Mouse (Mus musculus) intestine, embryonic 16.5 days (tissue): ENCODE data around the gene Gm28539. TPM values are rescaled to one million over a fixed set of nuclear protein-coding genes. Genes with fewer than 3 reads are reported as not detected.
"Not testable (repeated sequence)": the region's sequence is repeated elsewhere in the genome, so short reads cannot be mapped to it uniquely, and the experiment has no call there.

Experiments
- ATAC-seq: fragments of 200-750 bp; cut with Nextera tagmentation; 2 replicates; pipeline ENCODE4 v1.8.0; 2017; ENCODE audit warnings: moderate TSS enrichment, moderate library complexity
- H3K27ac ChIP-seq: fragments of 300-500 bp; sonication (generic); 2 replicates; pipeline ENCODE4 v1.5.1; 2014; ENCODE audit warnings: mild to moderate bottlenecking, low read length
- H3K27me3 ChIP-seq: fragments of 300-500 bp; sonication (generic); replicated peaks from 2 replicates; pipeline ENCODE4 v1.6.1; 2014; ENCODE audit warnings: low read length, control low read depth, mixed read lengths; ENCODE audit not compliant: control insufficient read depth, insufficient read depth
- H3K36me3 ChIP-seq: fragments of 300-500 bp; sonication (generic); 2 replicates; pipeline ENCODE4 v1.6.1; 2014; ENCODE audit warnings: low read length, control low read depth; ENCODE audit not compliant: control insufficient read depth, insufficient read depth
- H3K4me1 ChIP-seq: fragments of 300-500 bp; sonication (generic); 2 replicates; pipeline ENCODE4 v1.6.1; 2014; ENCODE audit warnings: low read length, control low read depth, mixed read lengths; ENCODE audit not compliant: control insufficient read depth, insufficient read depth
- H3K4me2 ChIP-seq: fragments of 300-500 bp; sonication (generic); 2 replicates; pipeline ENCODE4 v1.6.1; 2014; ENCODE audit warnings: low read depth, low read length, control low read depth
- H3K4me3 ChIP-seq: fragments of 300-500 bp; sonication (generic); 2 replicates; pipeline ENCODE4 v1.5.1; 2014; ENCODE audit warnings: mild to moderate bottlenecking, low read length
- H3K9ac ChIP-seq: fragments of 300-500 bp; sonication (generic); 2 replicates; pipeline ENCODE4 v1.6.1; 2014; ENCODE audit warnings: low read depth, low read length
- H3K9me3 ChIP-seq: fragments of 300-500 bp; sonication (generic); 2 replicates; pipeline ENCODE4 v1.6.1; 2016; ENCODE audit warnings: low read length, control low read depth; ENCODE audit not compliant: control insufficient read depth
- WGBS: fragments of 180-500 bp; shearing (Covaris S2); extraction: QIAGEN DNeasy Blood & Tissue Kit; methylation state at CpG from one replicate; pipeline ENCODE4 v1.1.7; 2014; 5-methylcytosine and 5-hydroxymethylcytosine counted together
- polyA plus RNA-seq: library from polyadenylated mRNA; unstranded; fragments of >200 nt; fragmentation: Nextera tagmentation; extraction: Ambion mirVana; gene quantifications from 2 replicates; pipeline ENCODE4 v1.2.1, GENCODE M21; 2015

Gm28539 gene
- polyA plus RNA-seq, 1 experiment from 2014 or later = not detected

GRCm38 (mm10) chr16:18975665-18976064 lies 139.3 kb downstream of the Gm28539 start:
- H3K4me3 ChIP-seq, H3K27ac ChIP-seq, H3K9ac ChIP-seq, H3K4me1 ChIP-seq, H3K4me2 ChIP-seq, H3K36me3 ChIP-seq, H3K9me3 ChIP-seq, H3K27me3 ChIP-seq, ATAC-seq: not testable (repeated sequence)
- WGBS = 88% methylated on average over 23 of the region's 23 CpGs

- Histone ChIP-seq H3K36me3 (no peaks in the 10 kb centered on the region), H3K27me3 (no peaks in the 10 kb centered on the region), H3K9me3 (no peaks in the 10 kb centered on the region), H3K4me1 (no peaks in the 10 kb centered on the region), H3K9ac (no peak overlapping the region), H3K27ac (no peak overlapping the region), H3K4me2 (no peak overlapping the region), H3K4me3 (no peak overlapping the region)
- WGBS = 83% methylated on average over 23 of the region's 23 CpGs
- ATAC-seq = no peak
These were observed 139.9 kb downstream of the Gm28539 start for GRCm38 (mm10) chr16:18976315-18976714.

GRCm38 (mm10) chr16:18986381-18986780 lies 150.0 kb downstream of the Gm28539 start:
- no peak overlapping the region for H3K9ac ChIP-seq
- no peak overlapping the region for H3K4me2 ChIP-seq
- WGBS = 89% methylated on average over 3 of the region's 3 CpGs
- no peaks in the 10 kb centered on the region for H3K27me3 ChIP-seq
- ATAC-seq = no peak
- H3K27ac ChIP-seq = no peak overlapping the region
- no peaks in the 10 kb centered on the region for H3K9me3 ChIP-seq
- H3K36me3 ChIP-seq = no peaks in the 10 kb centered on the region
- H3K4me3 ChIP-seq = no peak overlapping the region
- H3K4me1 ChIP-seq = no peaks in the 10 kb centered on the region

GRCm38 (mm10) chr16:18986860-18987259 lies 150.5 kb downstream of the Gm28539 start:
- Histone ChIP-seq H3K36me3 (no peaks in the 10 kb centered on the region), H3K4me3 (no peak overlapping the region), H3K27ac (no peak overlapping the region), H3K4me1 (no peaks in the 10 kb centered on the region), H3K9ac (no peak overlapping the region), H3K4me2 (no peak overlapping the region), H3K27me3 (no peaks in the 10 kb centered on the region), H3K9me3 (no peaks in the 10 kb centered on the region)
- ATAC-seq = no peak
- 92% methylated on average over 5 of the region's 5 CpGs for WGBS

GRCm38 (mm10) chr16:19002610-19003389 lies 166.4 kb downstream of the Gm28539 start:
- not testable (repeated sequence) for ATAC-seq, H3K4me3 ChIP-seq, H3K4me1 ChIP-seq, H3K27ac ChIP-seq, H3K36me3 ChIP-seq, H3K9me3 ChIP-seq, H3K9ac ChIP-seq, H3K27me3 ChIP-seq, H3K4me2 ChIP-seq
- 46% methylated on average over 2 of the region's 2 CpGs for WGBS

- Histone ChIP-seq H3K9me3 (no peaks in the 10 kb centered on the region), H3K27ac (no peak overlapping the region), H3K4me1 (no peaks in the 10 kb centered on the region), H3K4me2 (no peak overlapping the region), H3K27me3 (no peaks in the 10 kb centered on the region), H3K4me3 (no peak overlapping the region), H3K9ac (no peak overlapping the region), H3K36me3 (no peaks in the 10 kb centered on the region)
- ATAC-seq = no peak
- 87% methylated on average over 1 of the region's 1 CpGs for WGBS
These were observed 167.4 kb downstream of the Gm28539 start for GRCm38 (mm10) chr16:19003757-19004156.

- no peak for ATAC-seq
- WGBS = 72% methylated on average over 3 of the region's 3 CpGs
- no peaks in the 10 kb centered on the region for H3K4me1 ChIP-seq
- H3K9me3 ChIP-seq = no peaks in the 10 kb centered on the region
- no peaks in the 10 kb centered on the region for H3K36me3 ChIP-seq
- H3K4me3 ChIP-seq = no peak overlapping the region
- no peaks in the 10 kb centered on the region for H3K27me3 ChIP-seq
- no peak overlapping the region for H3K27ac ChIP-seq
- H3K4me2 ChIP-seq = no peak overlapping the region
- no peak overlapping the region for H3K9ac ChIP-seq
These were observed 168.9 kb downstream of the Gm28539 start for GRCm38 (mm10) chr16:19005298-19005697.

Other genes starting within 250 kb of the Gm28539 start
- 0.09 and 0.55 TPM in 2 replicates for gene Tbx1, start 245.9 kb upstream of the Gm28539 start, polyA plus RNA-seq
- gene Gp1bb, start 214.2 kb upstream of the Gm28539 start, polyA plus RNA-seq = 1.6 TPM in 2 replicates
- gene Gm49601, start 210.2 kb upstream of the Gm28539 start, polyA plus RNA-seq = 4.1 and 4.5 TPM in 2 replicates
- gene Sept5, start 206.6 kb upstream of the Gm28539 start, polyA plus RNA-seq = 52.2 and 52.5 TPM in 2 replicates
- gene Cldn5, start 59.7 kb upstream of the Gm28539 start, polyA plus RNA-seq = 26.0 and 27.2 TPM in 2 replicates
- 58.3 and 61.0 TPM in 2 replicates for gene Ufd1, start 24.8 kb upstream of the Gm28539 start, polyA plus RNA-seq
- gene Cdc45, start 24.6 kb upstream of the Gm28539 start, polyA plus RNA-seq = 29.5 and 33.4 TPM in 2 replicates
- 52.0 and 58.4 TPM in 2 replicates for gene 2510002D24Rik, start within 50 bp of the Gm28539 start, polyA plus RNA-seq
- gene Mrpl40, start 40.3 kb downstream of the Gm28539 start, polyA plus RNA-seq = 89.1 and 97.2 TPM in 2 replicates
- gene Hira, start 40.5 kb downstream of the Gm28539 start, polyA plus RNA-seq = 5.5 and 6.5 TPM in 2 replicates